Mouse (Mus musculus): ENCODE measurements around the gene Abca8b.
"Not testable (repeated sequence)": the region's sequence is repeated elsewhere in the genome, so short reads cannot be mapped to it uniquely, and the experiment has no call there.

The Abca8b gene

GRCm38 (mm10) chr11:109913156-109913555 is 82.5 kb downstream of the Abca8b start:
- not testable (repeated sequence) for DNase-seq (ENCODE audit: low spot score in 2 of 2)

GRCm38 (mm10) chr11:109912118-109912517 is 83.5 kb downstream of the Abca8b start:
- not testable (repeated sequence) for DNase-seq (ENCODE audit: low spot score in 2 of 2)

- no peak for DNase-seq (ENCODE audit: low spot score in 2 of 2)
These were observed 85.8 kb downstream of the Abca8b start for GRCm38 (mm10) chr11:109909801-109910200.

- no peak for DNase-seq (ENCODE audit: low spot score in 2 of 2)
These were observed 87.2 kb downstream of the Abca8b start for GRCm38 (mm10) chr11:109908207-109909031.

- DNase-seq (ENCODE audit: low spot score in 2 of 2), result no peak
These were observed 88.1 kb downstream of the Abca8b start for GRCm38 (mm10) chr11:109907508-109907907.

GRCm38 (mm10) chr11:109902616-109903598 is 92.7 kb downstream of the Abca8b start:
- no peak for DNase-seq (ENCODE audit: low spot score in 2 of 2)

- no peak for DNase-seq (ENCODE audit: low spot score in 2 of 2)
These were observed 95.0 kb downstream of the Abca8b start for GRCm38 (mm10) chr11:109900491-109901241.

- DNase-seq (ENCODE audit: low spot score in 2 of 2), result no peak
These were observed 96.7 kb downstream of the Abca8b start for GRCm38 (mm10) chr11:109898791-109899467.

- no peak for DNase-seq (ENCODE audit: low spot score in 2 of 2)
These were observed 99.6 kb downstream of the Abca8b start for GRCm38 (mm10) chr11:109895952-109896530.

GRCm38 (mm10) chr11:109895496-109895895 is 100.1 kb downstream of the Abca8b start:
- DNase-seq (ENCODE audit: low spot score in 2 of 2), result no peak

GRCm38 (mm10) chr11:109893894-109894804 is 101.5 kb downstream of the Abca8b start:
- no peak for DNase-seq (ENCODE audit: low spot score in 2 of 2)

- no peak for DNase-seq (ENCODE audit: low spot score in 2 of 2)
These were observed 103.7 kb downstream of the Abca8b start for GRCm38 (mm10) chr11:109891989-109892386.

GRCm38 (mm10) chr11:109891371-109891988 is 104.2 kb downstream of the Abca8b start:
- DNase-seq (ENCODE audit: low spot score in 2 of 2), result no peak

- DNase-seq (ENCODE audit: low spot score in 2 of 2), result no peak
These were observed 106.0 kb downstream of the Abca8b start for GRCm38 (mm10) chr11:109889595-109889994.

GRCm38 (mm10) chr11:109886757-109887156 is 108.9 kb downstream of the Abca8b start:
- no peak for DNase-seq (ENCODE audit: low spot score in 2 of 2)

GRCm38 (mm10) chr11:109885521-109885920 is 110.1 kb downstream of the Abca8b start:
- no peak for DNase-seq (ENCODE audit: low spot score in 2 of 2)

- no peak for DNase-seq (ENCODE audit: low spot score in 2 of 2)
These were observed 110.8 kb downstream of the Abca8b start for GRCm38 (mm10) chr11:109884801-109885200.

GRCm38 (mm10) chr11:109884126-109884525 is 111.5 kb downstream of the Abca8b start:
- no peak for DNase-seq (ENCODE audit: low spot score in 2 of 2)
